Mouse (Mus musculus): ENCODE data around the gene Celf2. TPM values are rescaled to one million over a fixed set of nuclear protein-coding genes. Genes with fewer than 3 reads are reported as not detected.

Celf2 gene
- total and polyA plus RNA-seq, 2 experiments from 2014 or later = 185 to 205 TPM

- DNase-seq (no peak), ATAC-seq (no peak)
- TF ChIP-seq CTCF (IDR thresholded peaks at IDR 0.05; ENCODE audit: low read depth) = no peak
- H3K27ac ChIP-seq (ENCODE audit: low read depth, low read length) = peak overlapping the region; percentile 92; the same call in 1 of the 2 replicates
- no peak overlapping the region for H3K9ac ChIP-seq
- WGBS = 69% methylated on average over 7 of the region's 7 CpGs
- peak overlapping the region; percentile 54 for H3K4me2 ChIP-seq (ENCODE audit: low read depth)
- peaks cover 10% of the 10 kb centered on the region; the same call in 1 of the 2 replicates for H3K36me3 ChIP-seq (ENCODE audit: insufficient read depth)
- H3K27me3 ChIP-seq (ENCODE audit: insufficient read depth, low read length) = no peaks in the 10 kb centered on the region
- H3K4me1 ChIP-seq (ENCODE audit: insufficient read depth) = peaks cover 21% of the 10 kb centered on the region
- H3K9me3 ChIP-seq (ENCODE audit: low read length) = peaks cover 18% of the 10 kb centered on the region
- no peak overlapping the region for H3K4me3 ChIP-seq (ENCODE audit: low read depth, low read length)
These were observed 429.3 kb downstream of the Celf2 start for GRCm38 (mm10) chr2:7080086-7080485.

- no peak overlapping the region for H3K4me3 ChIP-seq (ENCODE audit: low read depth, low read length)
- peaks cover 10% of the 10 kb centered on the region; the same call in 1 of the 2 replicates for H3K36me3 ChIP-seq (ENCODE audit: insufficient read depth)
- H3K27ac ChIP-seq (ENCODE audit: low read depth, low read length) = no peak overlapping the region
- DNase-seq (no peak), ATAC-seq (no peak)
- 87% methylated on average over 2 of the region's 2 CpGs for WGBS
- H3K4me1 ChIP-seq (ENCODE audit: insufficient read depth) = peaks cover 21% of the 10 kb centered on the region
- no peak overlapping the region for H3K9ac ChIP-seq
- peaks cover 18% of the 10 kb centered on the region for H3K9me3 ChIP-seq (ENCODE audit: low read length)
- H3K4me2 ChIP-seq (ENCODE audit: low read depth) = no peak overlapping the region
- TF ChIP-seq CTCF (IDR thresholded peaks at IDR 0.05; ENCODE audit: low read depth) = no peak
- H3K27me3 ChIP-seq (ENCODE audit: insufficient read depth, low read length) = no peaks in the 10 kb centered on the region
These were observed 430.0 kb downstream of the Celf2 start for GRCm38 (mm10) chr2:7079390-7079789.

GRCm38 (mm10) chr2:7073730-7074129, 435.6 kb downstream of the Celf2 start:
- TF ChIP-seq CTCF (IDR thresholded peaks at IDR 0.05; ENCODE audit: low read depth) = no peak
- no peak for DNase-seq
- no peak overlapping the region for H3K27ac ChIP-seq (ENCODE audit: low read depth, low read length)
- no peaks in the 10 kb centered on the region for H3K4me1 ChIP-seq (ENCODE audit: insufficient read depth)
- no peak overlapping the region for H3K4me2 ChIP-seq (ENCODE audit: low read depth)
- H3K36me3 ChIP-seq (ENCODE audit: insufficient read depth) = peaks cover 10% of the 10 kb centered on the region; the same call in 1 of the 2 replicates
- WGBS = 53% methylated on average over 3 of the region's 3 CpGs
- H3K9ac ChIP-seq = no peak overlapping the region
- ATAC-seq = no peak
- no peak overlapping the region for H3K4me3 ChIP-seq (ENCODE audit: low read depth, low read length)
- H3K9me3 ChIP-seq (ENCODE audit: low read length) = peaks cover 18% of the 10 kb centered on the region
- no peaks in the 10 kb centered on the region for H3K27me3 ChIP-seq (ENCODE audit: insufficient read depth, low read length)

GRCm38 (mm10) chr2:7072344-7073265, 436.8 kb downstream of the Celf2 start:
- DNase-seq (no peak), ATAC-seq (no peak)
- Histone ChIP-seq H3K9me3 (ENCODE audit: low read length) (peaks cover 17% of the 10 kb centered on the region), H3K4me1 (ENCODE audit: insufficient read depth) (no peaks in the 10 kb centered on the region; the same call in 1 of the 2 replicates), H3K36me3 (ENCODE audit: insufficient read depth) (peaks cover 10% of the 10 kb centered on the region; the same call in 1 of the 2 replicates), H3K27ac (ENCODE audit: low read depth, low read length) (no peak overlapping the region), H3K4me2 (ENCODE audit: low read depth) (no peak overlapping the region), H3K27me3 (ENCODE audit: insufficient read depth, low read length) (no peaks in the 10 kb centered on the region), H3K4me3 (ENCODE audit: low read depth, low read length) (no peak overlapping the region), H3K9ac (no peak overlapping the region)
- 71% methylated on average over 5 of the region's 5 CpGs for WGBS
- no peak for TF ChIP-seq CTCF (IDR thresholded peaks at IDR 0.05; ENCODE audit: low read depth)

- DNase-seq (no peak), ATAC-seq (no peak)
- Histone ChIP-seq H3K27ac (ENCODE audit: low read depth, low read length) (no peak overlapping the region), H3K4me2 (ENCODE audit: low read depth) (no peak overlapping the region), H3K4me1 (ENCODE audit: insufficient read depth) (no peaks in the 10 kb centered on the region; the same call in 1 of the 2 replicates), H3K9ac (no peak overlapping the region), H3K36me3 (ENCODE audit: insufficient read depth) (no peaks in the 10 kb centered on the region), H3K27me3 (ENCODE audit: insufficient read depth, low read length) (no peaks in the 10 kb centered on the region), H3K9me3 (ENCODE audit: low read length) (no peaks in the 10 kb centered on the region), H3K4me3 (ENCODE audit: low read depth, low read length) (no peak overlapping the region)
- TF ChIP-seq CTCF (IDR thresholded peaks at IDR 0.05; ENCODE audit: low read depth) = no peak
- WGBS = 71% methylated on average over 3 of the region's 3 CpGs
These were observed 439.9 kb downstream of the Celf2 start for GRCm38 (mm10) chr2:7069458-7069857.

- ATAC-seq = no peak
- Histone ChIP-seq H3K4me3 (ENCODE audit: low read depth, low read length) (no peak overlapping the region), H3K9ac (no peak overlapping the region), H3K4me1 (ENCODE audit: insufficient read depth) (peaks cover 10% of the 10 kb centered on the region), H3K4me2 (ENCODE audit: low read depth) (no peak overlapping the region), H3K9me3 (ENCODE audit: low read length) (no peaks in the 10 kb centered on the region), H3K27ac (ENCODE audit: low read depth, low read length) (peak overlapping the region; percentile 42), H3K36me3 (ENCODE audit: insufficient read depth) (no peaks in the 10 kb centered on the region), H3K27me3 (ENCODE audit: insufficient read depth, low read length) (no peaks in the 10 kb centered on the region)
- no peak for DNase-seq
- 48% methylated on average over 6 of the region's 6 CpGs for WGBS
- TF ChIP-seq CTCF (IDR thresholded peaks at IDR 0.05; ENCODE audit: low read depth) = no peak
These were observed 441.1 kb downstream of the Celf2 start for GRCm38 (mm10) chr2:7068281-7068680.

- 14% methylated on average over 12 of the region's 12 CpGs for WGBS
- TF ChIP-seq CTCF (IDR thresholded peaks at IDR 0.05; ENCODE audit: low read depth) = no peak
- peak; percentile 52 for ATAC-seq
- Histone ChIP-seq H3K4me1 (ENCODE audit: insufficient read depth) (peaks cover 10% of the 10 kb centered on the region), H3K9me3 (ENCODE audit: low read length) (no peaks in the 10 kb centered on the region), H3K36me3 (ENCODE audit: insufficient read depth) (no peaks in the 10 kb centered on the region), H3K9ac (no peak overlapping the region), H3K27me3 (ENCODE audit: insufficient read depth, low read length) (no peaks in the 10 kb centered on the region), H3K27ac (ENCODE audit: low read depth, low read length) (peak overlapping the region; percentile 72), H3K4me2 (ENCODE audit: low read depth) (peak overlapping the region; percentile 23; the same call in 1 of the 2 replicates), H3K4me3 (ENCODE audit: low read depth, low read length) (no peak overlapping the region)
- no peak for DNase-seq
These were observed 445.7 kb downstream of the Celf2 start for GRCm38 (mm10) chr2:7063574-7064192.
